ENCODE assay signal across 8 mouse cellular contexts in the genomic region with DNA sequence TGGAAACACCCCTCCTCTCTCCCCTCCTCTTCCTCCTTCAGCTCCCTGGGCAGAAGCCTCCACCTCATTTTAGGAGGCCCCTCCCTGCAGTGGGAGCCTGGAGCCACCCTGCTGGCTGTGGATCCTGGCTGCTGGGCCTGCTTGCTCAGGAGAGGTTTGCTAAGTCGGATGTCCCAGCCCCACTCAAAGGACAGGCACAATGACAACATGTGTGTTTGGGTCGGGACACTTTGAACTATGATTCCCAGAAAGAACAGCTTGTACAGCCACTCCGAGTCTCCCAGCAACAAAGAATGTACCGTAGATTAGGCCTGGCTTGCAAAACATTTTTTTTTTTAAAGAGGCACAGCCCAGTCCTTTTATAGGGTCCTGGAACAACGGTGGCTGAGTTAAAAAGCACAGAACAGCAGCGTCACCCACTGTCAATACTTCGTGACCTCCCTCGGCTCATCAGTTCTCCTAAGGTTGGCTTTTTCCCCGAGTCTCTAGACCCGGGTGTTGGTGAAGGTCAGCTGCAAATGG.
DNase-seq lines count a peak whose midpoint lies in the region; ATAC-seq and TF ChIP-seq lines count a peak whose summit lies in the region.

No protein-coding gene starts in this region.

- no peak overlapping the region; the same call in 1 of the 2 replicates for H3K9ac ChIP-seq in forebrain, embryonic 12.5 days
- peak overlapping the region; percentile 51 for H3K9ac ChIP-seq in heart, postnatal 0 days (replicated peaks; ENCODE audit: low read depth, low read length)

- DNase-seq in layer of hippocampus, adult 11-12 months (ENCODE audit: low spot score): peak; percentile 68
- DNase-seq in layer of hippocampus, adult 9-10 months (ENCODE audit: low spot score): no peak
- peak; percentile 99 for DNase-seq in heart, postnatal 0 days (ENCODE audit: low spot score)
- DNase-seq in kidney, postnatal 4 days: peak; percentile 63 to 79
- DNase-seq in lung, adult 18-20 months: peak; percentile 93 to 96
- no peak for DNase-seq in cerebellum, adult 9-11 months

- 28% methylated on average over 10 of the region's 10 CpGs for WGBS in forebrain, embryonic 12.5 days
- WGBS in heart, postnatal 0 days: 16% methylated on average over 10 of the region's 10 CpGs
- WGBS in olfactory bulb, adult 2 months: 31% methylated on average over 10 of the region's 10 CpGs

- H3K36me3 ChIP-seq in forebrain, embryonic 12.5 days (replicated peaks): no peaks in the 10 kb centered on the region
- H3K36me3 ChIP-seq in heart, postnatal 0 days (replicated peaks; ENCODE audit: control insufficient read depth, insufficient read depth, low read length): no peaks in the 10 kb centered on the region

- H3K27me3 ChIP-seq in forebrain, embryonic 12.5 days: no peaks in the 10 kb centered on the region; the same call in 1 of the 2 replicates
- no peaks in the 10 kb centered on the region for H3K27me3 ChIP-seq in heart, postnatal 0 days (ENCODE audit: control insufficient read depth, insufficient read depth, low read length)

- peak; percentile 65 for TF ChIP-seq CTCF in heart, postnatal 0 days (IDR thresholded peaks at IDR 0.05; ENCODE audit: low read depth)
- TF ChIP-seq CTCF in olfactory bulb, adult 2 months (IDR thresholded peaks at IDR 0.05; ENCODE audit: insufficient read depth, low read depth, low read length): no peak

- no peak overlapping the region for H3K4me2 ChIP-seq in forebrain, embryonic 12.5 days
- H3K4me2 ChIP-seq in heart, postnatal 0 days (ENCODE audit: low read depth, low read length): peak overlapping the region; percentile 38

- TF ChIP-seq EP300 in heart, postnatal 0 days (IDR thresholded peaks at IDR 0.05; ENCODE audit: low read depth): peak; percentile 100

- TF ChIP-seq POLR2A in olfactory bulb, adult 2 months (IDR thresholded peaks at IDR 0.05; ENCODE audit: insufficient read depth, low read depth, low read length): no peak

- H3K9me3 ChIP-seq in forebrain, embryonic 12.5 days: no peaks in the 10 kb centered on the region
- H3K9me3 ChIP-seq in heart, postnatal 0 days (replicated peaks; ENCODE audit: control insufficient read depth, low read length): no peaks in the 10 kb centered on the region

- H3K4me3 ChIP-seq in forebrain, embryonic 12.5 days (replicated peaks): no peak overlapping the region
- H3K4me3 ChIP-seq in heart, postnatal 0 days (ENCODE audit: low read depth, low read length): no peak overlapping the region
- H3K4me3 ChIP-seq in olfactory bulb, adult 2 months (ENCODE audit: insufficient read depth, low read depth, low read length): no peak overlapping the region

- peaks cover 44% of the 10 kb centered on the region for H3K4me1 ChIP-seq in forebrain, embryonic 12.5 days
- H3K4me1 ChIP-seq in heart, postnatal 0 days (ENCODE audit: control insufficient read depth, insufficient read depth): peaks cover 18% of the 10 kb centered on the region
- H3K4me1 ChIP-seq in olfactory bulb, adult 2 months (ENCODE audit: control insufficient read depth, insufficient read depth, low read length): peaks cover 26% of the 10 kb centered on the region

- H3K27ac ChIP-seq in forebrain, embryonic 12.5 days: peak overlapping the region; percentile 74; the same call in 1 of the 2 replicates
- peak overlapping the region; percentile 100 for H3K27ac ChIP-seq in heart, postnatal 0 days (ENCODE audit: low read depth)
- H3K27ac ChIP-seq in olfactory bulb, adult 2 months (ENCODE audit: insufficient read depth, low read depth, low read length): peak overlapping the region; percentile 96

- ATAC-seq in forebrain, embryonic 12.5 days (ENCODE audit: low FRiP score): no peak
- ATAC-seq in heart, postnatal 0 days (ENCODE audit: insufficient read depth, low read depth): peak; percentile 85

Comparison
In these comparisons a context has a peak if more than half of its experiments do, and no peak if none do; other contexts are left out.
1. DNase-seq: peak in layer of hippocampus, adult 11-12 months (single experiment), heart, postnatal 0 days (single experiment), kidney, postnatal 4 days (2 of 2) and lung, adult 18-20 months (2 of 2); none in layer of hippocampus, adult 9-10 months (single experiment) and cerebellum, adult 9-11 months (single experiment).
2. Peak in every context shown above with its lines, with median percentiles within 50 percentile points of each other: H3K27ac ChIP-seq.